Mouse (Mus musculus): ENCODE measurements around the gene Chd1l.
A peak's percentile ranks its signal among the peaks of the same experiment; 100 is the strongest.

Gene Chd1l

GRCm38 (mm10) chr3:97537006-97537405 is 73.0 kb downstream of the Chd1l start:
- no peaks in the 10 kb centered on the region for H3K9me3 ChIP-seq (ENCODE audit: low read length)
- TF ChIP-seq CTCF (conservative IDR thresholded peaks at IDR 0.05; ENCODE audit: low read length) = no peak
- no peak for TF ChIP-seq POU5F1 (IDR thresholded peaks at IDR 0.05; ENCODE audit: borderline replicate concordance, low read length)
- no peaks in the 10 kb centered on the region for H3K36me3 ChIP-seq (ENCODE audit: insufficient read depth, low read length)
- H3K4me3 ChIP-seq (replicated peaks; ENCODE audit: low read length) = no peak overlapping the region
- H3K27me3 ChIP-seq (ENCODE audit: insufficient read depth, low read length) = no peaks in the 10 kb centered on the region
- H3K4me1 ChIP-seq (replicated peaks; ENCODE audit: low read depth, low read length) = peaks cover 55% of the 10 kb centered on the region

GRCm38 (mm10) chr3:97535660-97536059 is 74.3 kb downstream of the Chd1l start:
- no peaks in the 10 kb centered on the region for H3K27me3 ChIP-seq (ENCODE audit: insufficient read depth, low read length)
- no peaks in the 10 kb centered on the region for H3K9me3 ChIP-seq (ENCODE audit: low read length)
- no peak overlapping the region for H3K4me3 ChIP-seq (replicated peaks; ENCODE audit: low read length)
- H3K4me1 ChIP-seq (replicated peaks; ENCODE audit: low read depth, low read length) = peaks cover 45% of the 10 kb centered on the region
- TF ChIP-seq NANOG (IDR thresholded peaks at IDR 0.05; ENCODE audit: borderline replicate concordance, low read length) (no peak), CTCF (conservative IDR thresholded peaks at IDR 0.05; ENCODE audit: low read length) (peak; percentile 62), POU5F1 (IDR thresholded peaks at IDR 0.05; ENCODE audit: borderline replicate concordance, low read length) (no peak)
- no peaks in the 10 kb centered on the region for H3K36me3 ChIP-seq (ENCODE audit: insufficient read depth, low read length)

- Histone ChIP-seq H3K4me3 (replicated peaks; ENCODE audit: low read length) (no peak overlapping the region), H3K36me3 (ENCODE audit: insufficient read depth, low read length) (no peaks in the 10 kb centered on the region), H3K4me1 (replicated peaks; ENCODE audit: low read depth, low read length) (peaks cover 4% of the 10 kb centered on the region; the same call in 1 of the 2 replicates), H3K27me3 (ENCODE audit: insufficient read depth, low read length) (no peaks in the 10 kb centered on the region), H3K9me3 (ENCODE audit: low read length) (no peaks in the 10 kb centered on the region)
- no peak for TF ChIP-seq POU5F1 (IDR thresholded peaks at IDR 0.05; ENCODE audit: borderline replicate concordance, low read length)
These were observed 84.5 kb downstream of the Chd1l start for GRCm38 (mm10) chr3:97525458-97525857.

GRCm38 (mm10) chr3:97524835-97525234 is 85.2 kb downstream of the Chd1l start:
- Histone ChIP-seq H3K27me3 (ENCODE audit: insufficient read depth, low read length) (no peaks in the 10 kb centered on the region), H3K9me3 (ENCODE audit: low read length) (peaks cover 4% of the 10 kb centered on the region; the same call in 1 of the 2 replicates), H3K36me3 (ENCODE audit: insufficient read depth, low read length) (no peaks in the 10 kb centered on the region), H3K4me3 (replicated peaks; ENCODE audit: low read length) (no peak overlapping the region), H3K4me1 (replicated peaks; ENCODE audit: low read depth, low read length) (peaks cover 4% of the 10 kb centered on the region; the same call in 1 of the 2 replicates)
- TF ChIP-seq POU5F1 (IDR thresholded peaks at IDR 0.05; ENCODE audit: borderline replicate concordance, low read length) (no peak), NANOG (IDR thresholded peaks at IDR 0.05; ENCODE audit: borderline replicate concordance, low read length) (no peak), CTCF (conservative IDR thresholded peaks at IDR 0.05; ENCODE audit: low read length) (peak; percentile 77)

- H3K9me3 ChIP-seq (ENCODE audit: low read length) = peaks cover 28% of the 10 kb centered on the region
- no peak for TF ChIP-seq POU5F1 (IDR thresholded peaks at IDR 0.05; ENCODE audit: borderline replicate concordance, low read length)
- no peak for TF ChIP-seq NANOG (IDR thresholded peaks at IDR 0.05; ENCODE audit: borderline replicate concordance, low read length)
- no peak for TF ChIP-seq CTCF (conservative IDR thresholded peaks at IDR 0.05; ENCODE audit: low read length)
- H3K27me3 ChIP-seq (ENCODE audit: insufficient read depth, low read length) = no peaks in the 10 kb centered on the region
- H3K4me1 ChIP-seq (replicated peaks; ENCODE audit: low read depth, low read length) = no peaks in the 10 kb centered on the region
- H3K4me3 ChIP-seq (replicated peaks; ENCODE audit: low read length) = no peak overlapping the region
- H3K36me3 ChIP-seq (ENCODE audit: insufficient read depth, low read length) = peaks cover 5% of the 10 kb centered on the region
These were observed 87.9 kb downstream of the Chd1l start for GRCm38 (mm10) chr3:97521946-97522731.

- H3K27me3 ChIP-seq (ENCODE audit: insufficient read depth, low read length) = no peaks in the 10 kb centered on the region
- TF ChIP-seq CTCF (conservative IDR thresholded peaks at IDR 0.05; ENCODE audit: low read length) = no peak
- no peak for TF ChIP-seq POU5F1 (IDR thresholded peaks at IDR 0.05; ENCODE audit: borderline replicate concordance, low read length)
- TF ChIP-seq NANOG (IDR thresholded peaks at IDR 0.05; ENCODE audit: borderline replicate concordance, low read length) = no peak
- peaks cover 32% of the 10 kb centered on the region for H3K9me3 ChIP-seq (ENCODE audit: low read length)
These were observed 90.1 kb downstream of the Chd1l start for GRCm38 (mm10) chr3:97519883-97520282.

GRCm38 (mm10) chr3:97512296-97512695 is 97.7 kb downstream of the Chd1l start:
- TF ChIP-seq CTCF (conservative IDR thresholded peaks at IDR 0.05; ENCODE audit: low read length) (no peak), NANOG (IDR thresholded peaks at IDR 0.05; ENCODE audit: borderline replicate concordance, low read length) (no peak), POU5F1 (IDR thresholded peaks at IDR 0.05; ENCODE audit: borderline replicate concordance, low read length) (no peak)
- Histone ChIP-seq H3K4me1 (replicated peaks; ENCODE audit: low read depth, low read length) (peaks cover 8% of the 10 kb centered on the region; the same call in 1 of the 2 replicates), H3K36me3 (ENCODE audit: insufficient read depth, low read length) (peaks cover under 1% of the 10 kb centered on the region), H3K4me3 (replicated peaks; ENCODE audit: low read length) (no peak overlapping the region), H3K27me3 (ENCODE audit: insufficient read depth, low read length) (no peaks in the 10 kb centered on the region), H3K9me3 (ENCODE audit: low read length) (peaks cover 5% of the 10 kb centered on the region)

More at GRCm38 (mm10) chr3:97519883-97520282, 90.1 kb downstream of the Chd1l start:
- no peaks in the 10 kb centered on the region for H3K4me1 ChIP-seq (replicated peaks; ENCODE audit: low read depth, low read length)
- peaks cover 5% of the 10 kb centered on the region for H3K36me3 ChIP-seq (ENCODE audit: insufficient read depth, low read length)
- no peak overlapping the region for H3K4me3 ChIP-seq (replicated peaks; ENCODE audit: low read length)
